Mouse (Mus musculus) bone marrow, adult 2 months (tissue): ENCODE results near the gene Wscd2.

Source experiments
- CTCF ChIP-seq: fragments of 200-500 bp; IDR thresholded peaks from 2 replicates; pipeline ENCODE4 v1.5.1; 2011; ENCODE audit warnings: low read length, control low read depth; ENCODE audit not compliant: control insufficient read depth, insufficient read depth
- POLR2A ChIP-seq: fragments of 200-500 bp; IDR thresholded peaks from 2 replicates; pipeline ENCODE4 v1.6.1; 2011; ENCODE audit warnings: low read depth, mild to moderate bottlenecking, control low read depth, low read length, borderline replicate concordance; ENCODE audit not compliant: control insufficient read depth

DNA sequence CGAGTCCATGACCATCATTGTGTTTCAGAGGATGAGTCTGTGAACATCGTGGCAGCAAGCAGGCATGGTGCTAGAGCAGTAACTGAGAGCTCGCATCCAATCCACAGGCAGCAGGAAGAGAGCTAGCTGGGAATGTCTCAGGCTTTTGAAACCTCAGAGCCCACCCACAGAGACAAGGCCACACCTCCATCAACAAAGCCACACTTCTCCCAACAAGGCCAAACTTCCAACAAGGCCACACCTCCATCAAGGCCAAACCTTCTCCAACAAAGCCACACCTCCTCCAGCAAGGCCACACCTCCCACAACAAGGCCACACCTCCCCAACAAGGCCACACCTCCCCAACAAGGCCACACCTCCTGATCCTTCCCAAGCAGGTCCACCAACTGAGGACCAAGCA, 40.8 kb upstream of the Wscd2 start:
- TF ChIP-seq CTCF (no peak), POLR2A (no peak)
